Mouse (Mus musculus) intestine, postnatal 0 days (tissue): ENCODE data around the gene Ssbp4. TPM values are rescaled to one million over a fixed set of nuclear protein-coding genes. Genes with fewer than 3 reads are reported as not detected.

Experiments used
- ATAC-seq: fragments of 200-750 bp; cut with Nextera tagmentation; 2 replicates; pipeline ENCODE4 v1.8.0; 2017; ENCODE audit warnings: mild to moderate bottlenecking, moderate TSS enrichment, moderate library complexity
- H3K27ac ChIP-seq: fragments of 300-500 bp; sonication (generic); 2 replicates; pipeline ENCODE4 v1.5.1; 2014; ENCODE audit warnings: mild to moderate bottlenecking, low read depth, low read length, moderate library complexity
- H3K27me3 ChIP-seq: fragments of 300-500 bp; sonication (generic); replicated peaks from 2 replicates; pipeline ENCODE4 v1.6.1; 2014; ENCODE audit warnings: low read length, mixed read lengths; ENCODE audit not compliant: control insufficient read depth, insufficient read depth
- H3K36me3 ChIP-seq: fragments of 300-500 bp; sonication (generic); 2 replicates; pipeline ENCODE4 v1.6.1; 2014; ENCODE audit warnings: mild to moderate bottlenecking, moderate library complexity; ENCODE audit not compliant: control insufficient read depth, insufficient read depth
- H3K4me1 ChIP-seq: fragments of 300-500 bp; sonication (generic); replicated peaks from 2 replicates; pipeline ENCODE4 v1.6.1; 2014; ENCODE audit warnings: antibody characterized with exemption, low read length, mixed read lengths; ENCODE audit not compliant: control insufficient read depth, insufficient read depth
- H3K4me2 ChIP-seq: fragments of 300-500 bp; sonication (generic); replicated peaks from 2 replicates; pipeline ENCODE4 v1.6.1; 2014; ENCODE audit warnings: low read depth, mild to moderate bottlenecking, moderate library complexity
- H3K4me3 ChIP-seq: fragments of 300-500 bp; sonication (generic); 2 replicates; pipeline ENCODE4 v1.5.1; 2014; ENCODE audit warnings: low read depth, low read length
- H3K9ac ChIP-seq: fragments of 300-500 bp; sonication (generic); 2 replicates; pipeline ENCODE4 v1.6.1; 2014; ENCODE audit warnings: mild to moderate bottlenecking, low read depth, low read length
- H3K9me3 ChIP-seq: fragments of 300-500 bp; sonication (generic); 2 replicates; pipeline ENCODE4 v1.6.1; 2016; ENCODE audit warnings: mixed run types; ENCODE audit not compliant: control insufficient read depth
- CTCF ChIP-seq: sonication (generic); IDR thresholded peaks from 2 replicates; pipeline ENCODE4 v1.5.1; 2016; ENCODE audit warnings: low read depth, mild to moderate bottlenecking, control low read depth, antibody characterized with exemption, moderate library complexity
- WGBS: fragments of 180-500 bp; shearing (Covaris S2); extraction: QIAGEN DNeasy Blood & Tissue Kit; methylation state at CpG from one replicate; pipeline ENCODE4 v1.1.7; 2014; 5-methylcytosine and 5-hydroxymethylcytosine counted together
- polyA plus RNA-seq: library from polyadenylated mRNA; unstranded; fragments of >200 nt; fragmentation: Nextera tagmentation; extraction: Ambion mirVana; gene quantifications from 2 replicates; pipeline ENCODE4 v1.2.1, GENCODE M21; 2015

The Ssbp4 gene
- polyA plus RNA-seq, 1 experiment from 2014 or later: 65.3 TPM

GRCm38 (mm10) chr8:70564696-70565235 lies 43.9 kb downstream of the Ssbp4 start:
- Histone ChIP-seq H3K4me2 (no peak overlapping the region), H3K4me1 (peaks cover 13% of the 10 kb centered on the region; the same call in 1 of the 2 replicates), H3K9ac (no peak overlapping the region), H3K9me3 (no peaks in the 10 kb centered on the region), H3K4me3 (no peak overlapping the region), H3K36me3 (peaks cover 5% of the 10 kb centered on the region; the same call in 1 of the 2 replicates), H3K27me3 (no peaks in the 10 kb centered on the region), H3K27ac (no peak overlapping the region)
- WGBS: 64% methylated on average over 3 of the region's 3 CpGs
- no peak for ATAC-seq
- no peak for TF ChIP-seq CTCF

- no peak for TF ChIP-seq CTCF
- WGBS: 82% methylated on average over 6 of the region's 6 CpGs
- no peak for ATAC-seq
- no peak overlapping the region for H3K4me2 ChIP-seq
- no peak overlapping the region for H3K27ac ChIP-seq
- no peak overlapping the region for H3K4me3 ChIP-seq
- H3K27me3 ChIP-seq: no peaks in the 10 kb centered on the region
- no peaks in the 10 kb centered on the region for H3K9me3 ChIP-seq
- peaks cover 5% of the 10 kb centered on the region; the same call in 1 of the 2 replicates for H3K36me3 ChIP-seq
- H3K9ac ChIP-seq: no peak overlapping the region
- H3K4me1 ChIP-seq: peaks cover 16% of the 10 kb centered on the region; the same call in 1 of the 2 replicates
Measured at GRCm38 (mm10) chr8:70563763-70564387, 44.8 kb downstream of the Ssbp4 start.

- peaks cover 16% of the 10 kb centered on the region; the same call in 1 of the 2 replicates for H3K4me1 ChIP-seq
- no peak for TF ChIP-seq CTCF
- ATAC-seq: no peak
- no peaks in the 10 kb centered on the region for H3K9me3 ChIP-seq
- H3K4me2 ChIP-seq: no peak overlapping the region
- no peaks in the 10 kb centered on the region for H3K27me3 ChIP-seq
- peaks cover 5% of the 10 kb centered on the region; the same call in 1 of the 2 replicates for H3K36me3 ChIP-seq
- no peak overlapping the region for H3K9ac ChIP-seq
- no peak overlapping the region for H3K4me3 ChIP-seq
- WGBS: 58% methylated on average over 3 of the region's 3 CpGs
- no peak overlapping the region for H3K27ac ChIP-seq
Measured at GRCm38 (mm10) chr8:70562802-70563201, 45.9 kb downstream of the Ssbp4 start.

- no peaks in the 10 kb centered on the region for H3K27me3 ChIP-seq
- no peak overlapping the region for H3K4me3 ChIP-seq
- no peak for ATAC-seq
- H3K9ac ChIP-seq: no peak overlapping the region
- no peaks in the 10 kb centered on the region for H3K9me3 ChIP-seq
- peaks cover 4% of the 10 kb centered on the region; the same call in 1 of the 2 replicates for H3K36me3 ChIP-seq
- no peak overlapping the region for H3K27ac ChIP-seq
- WGBS: 58% methylated on average over 7 of the region's 7 CpGs
- H3K4me2 ChIP-seq: no peak overlapping the region
- no peak for TF ChIP-seq CTCF
- peaks cover 16% of the 10 kb centered on the region; the same call in 1 of the 2 replicates for H3K4me1 ChIP-seq
Measured at GRCm38 (mm10) chr8:70561809-70562535, 46.7 kb downstream of the Ssbp4 start.

- H3K27ac ChIP-seq: no peak overlapping the region
- H3K9me3 ChIP-seq: no peaks in the 10 kb centered on the region
- no peaks in the 10 kb centered on the region for H3K27me3 ChIP-seq
- H3K4me1 ChIP-seq: peaks cover 16% of the 10 kb centered on the region; the same call in 1 of the 2 replicates
- H3K4me3 ChIP-seq: no peak overlapping the region
- no peak overlapping the region for H3K9ac ChIP-seq
- H3K4me2 ChIP-seq: no peak overlapping the region
- WGBS: 53% methylated on average over 4 of the region's 4 CpGs
- no peak for ATAC-seq
- no peaks in the 10 kb centered on the region for H3K36me3 ChIP-seq
- no peak for TF ChIP-seq CTCF
Measured at GRCm38 (mm10) chr8:70561357-70561756, 47.3 kb downstream of the Ssbp4 start.

GRCm38 (mm10) chr8:70560564-70560963 lies 48.1 kb downstream of the Ssbp4 start:
- Histone ChIP-seq H3K9ac (no peak overlapping the region), H3K27ac (no peak overlapping the region)
- WGBS: 71% methylated on average over 3 of the region's 3 CpGs

More at GRCm38 (mm10) chr8:70560564-70560963, 48.1 kb downstream of the Ssbp4 start:
- Histone ChIP-seq H3K4me1 (peaks cover 16% of the 10 kb centered on the region; the same call in 1 of the 2 replicates), H3K4me2 (no peak overlapping the region), H3K9me3 (no peaks in the 10 kb centered on the region), H3K27me3 (no peaks in the 10 kb centered on the region), H3K36me3 (no peaks in the 10 kb centered on the region; the same call in 1 of the 2 replicates), H3K4me3 (no peak overlapping the region)
- no peak for ATAC-seq
- TF ChIP-seq CTCF: no peak
